Mouse (Mus musculus): ENCODE measurements around the gene Trim33. TPM values are rescaled to one million over a fixed set of nuclear protein-coding genes. Genes with fewer than 3 reads are reported as not detected.

Trim33 gene
- polyA plus RNA-seq, 1 experiment = 6.2 TPM

DNA sequence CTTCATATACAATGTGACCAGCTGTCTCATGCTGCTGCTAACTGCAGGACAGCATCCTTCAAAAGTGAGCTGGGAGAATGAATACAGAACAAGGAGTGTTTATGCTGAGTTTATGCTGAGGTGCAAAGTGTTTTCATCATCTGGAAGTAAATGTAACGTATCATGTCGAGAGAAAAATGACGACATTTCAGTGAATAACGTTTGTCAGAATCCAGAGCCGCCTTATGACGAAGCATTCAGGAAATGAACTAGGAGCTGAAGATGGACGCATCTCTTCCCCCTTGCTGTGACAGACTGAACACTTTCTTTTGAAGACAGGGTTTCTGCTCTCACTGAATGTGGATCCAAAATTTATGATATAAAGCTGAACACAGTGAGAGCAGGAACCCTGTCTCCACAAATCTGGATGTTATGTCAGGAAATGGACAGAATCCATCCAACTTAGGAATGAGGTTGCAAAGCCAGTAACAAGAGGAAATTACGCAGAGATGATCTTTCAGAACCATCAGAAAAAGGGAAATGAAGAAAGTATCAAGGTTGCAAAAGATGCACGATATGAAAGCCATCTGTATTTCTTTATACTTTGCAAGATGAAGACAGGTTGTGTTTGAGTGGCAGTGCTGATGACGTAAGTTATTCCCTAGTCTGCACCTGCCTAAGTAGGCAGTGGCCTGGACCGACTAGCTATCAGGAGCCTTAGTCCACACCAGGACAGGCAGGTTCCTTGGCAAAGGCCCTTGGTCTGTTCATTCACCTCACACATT is 85.3 kb downstream of the Trim33 start:
- Histone ChIP-seq H3K27me3 (ENCODE audit: control insufficient read depth, insufficient read depth, insufficient read length) (no peaks in the 10 kb centered on the region), H3ac (ENCODE audit: control insufficient read depth, insufficient read length, low read depth) (no peak overlapping the region), H3K36me3 (ENCODE audit: control insufficient read depth, insufficient read depth) (peaks cover 5% of the 10 kb centered on the region), H3K4me3 (ENCODE audit: insufficient read depth, poor library complexity, severe bottlenecking) (no peak overlapping the region), H3K79me3 (ENCODE audit: low read depth) (no peaks in the 10 kb centered on the region), H3K79me2 (ENCODE audit: control insufficient read depth, insufficient read depth) (no peaks in the 10 kb centered on the region)
- no peak for TF ChIP-seq USF1 (IDR thresholded peaks at IDR 0.05; ENCODE audit: low read depth)
- no peak for TF ChIP-seq MAX (IDR thresholded peaks at IDR 0.05)
- no peak for TF ChIP-seq CTCF (IDR thresholded peaks at IDR 0.05; ENCODE audit: control insufficient read depth, insufficient read depth, insufficient read length)
- TF ChIP-seq MYOD1 (IDR thresholded peaks at IDR 0.05; ENCODE audit: control insufficient read depth, insufficient read length, low read depth) = no peak
- no peak for TF ChIP-seq CEBPB (IDR thresholded peaks at IDR 0.05; ENCODE audit: low read depth)
- no peak for TF ChIP-seq FOSL1 (IDR thresholded peaks at IDR 0.05; ENCODE audit: insufficient read depth, low read length, poor library complexity, severe bottlenecking)
- TF ChIP-seq MYOG (IDR thresholded peaks at IDR 0.05; ENCODE audit: control insufficient read depth, extremely low read depth, insufficient read length) = no peak

DNA sequence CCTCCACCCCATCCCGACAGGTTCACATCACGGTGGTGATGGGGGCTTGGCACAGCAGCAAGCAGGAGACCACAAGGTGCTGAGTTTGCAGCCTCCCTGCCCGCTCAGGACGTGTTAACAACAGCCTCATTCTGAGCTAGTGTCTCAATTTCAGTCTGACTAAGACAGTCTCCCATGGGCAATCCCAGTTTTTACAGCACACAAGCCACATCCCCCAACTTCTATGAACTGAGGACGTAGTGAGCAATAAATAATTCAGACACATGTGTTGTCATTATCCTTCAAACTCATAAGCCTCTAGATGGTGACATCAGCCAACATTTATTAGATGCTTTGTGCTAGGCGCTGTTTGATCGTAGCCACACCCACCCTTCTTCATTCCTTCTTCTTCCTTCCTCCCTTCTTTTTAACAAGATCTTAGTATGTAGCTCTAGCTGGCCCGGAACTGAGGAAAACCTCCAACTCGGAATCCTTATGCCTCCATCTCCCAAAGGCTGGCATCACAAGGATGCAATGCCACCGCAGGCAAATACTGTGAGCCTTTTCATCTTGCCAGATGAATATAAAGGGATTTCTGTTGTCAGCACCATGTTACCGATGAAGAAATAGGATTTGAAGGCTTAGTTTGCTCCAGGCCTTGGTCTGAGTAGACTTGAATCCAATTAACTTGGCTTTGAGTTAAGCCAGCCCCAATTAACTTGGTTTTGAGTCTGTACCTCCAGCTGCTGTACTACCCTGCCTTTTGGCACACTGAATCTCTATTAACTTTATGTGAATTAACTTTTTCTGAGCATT is 88.3 kb downstream of the Trim33 start:
- Histone ChIP-seq H3K79me2 (ENCODE audit: control insufficient read depth, insufficient read depth) (no peaks in the 10 kb centered on the region), H3ac (ENCODE audit: control insufficient read depth, insufficient read length, low read depth) (no peak overlapping the region)
- no peak for TF ChIP-seq CTCF (IDR thresholded peaks at IDR 0.05; ENCODE audit: control insufficient read depth, insufficient read depth, insufficient read length)
- TF ChIP-seq MAX (IDR thresholded peaks at IDR 0.05) = no peak
- no peak for TF ChIP-seq MYOD1 (IDR thresholded peaks at IDR 0.05; ENCODE audit: control insufficient read depth, insufficient read length, low read depth)

DNA sequence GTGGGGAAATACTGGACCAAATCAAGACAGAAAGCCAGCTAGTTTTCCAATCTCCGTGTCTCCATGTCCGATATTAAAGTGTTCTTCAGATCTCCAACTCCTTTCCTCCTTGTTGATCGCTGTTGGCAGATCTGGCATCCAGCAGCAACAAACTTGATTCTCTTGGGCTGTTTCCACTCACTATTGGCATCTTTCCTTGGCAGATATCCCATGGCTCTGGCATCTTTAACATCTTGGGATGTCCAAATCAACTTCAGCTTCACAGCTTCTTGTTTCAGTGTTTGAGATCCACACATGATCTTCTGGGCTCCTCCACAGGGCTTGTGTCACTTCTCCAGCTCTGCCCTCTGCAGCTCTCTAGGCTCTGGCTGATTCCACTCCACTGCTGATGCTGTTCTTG is 89.6 kb downstream of the Trim33 start:
- Histone ChIP-seq H3K79me2 (ENCODE audit: control insufficient read depth, insufficient read depth) (no peaks in the 10 kb centered on the region), H3K36me3 (ENCODE audit: control insufficient read depth, insufficient read depth) (no peaks in the 10 kb centered on the region), H3ac (ENCODE audit: control insufficient read depth, insufficient read length, low read depth) (no peak overlapping the region), H3K79me3 (ENCODE audit: low read depth) (no peaks in the 10 kb centered on the region), H3K27me3 (ENCODE audit: control insufficient read depth, insufficient read depth, insufficient read length) (no peaks in the 10 kb centered on the region), H3K4me3 (ENCODE audit: insufficient read depth, poor library complexity, severe bottlenecking) (no peak overlapping the region)
- TF ChIP-seq MYOG (IDR thresholded peaks at IDR 0.05; ENCODE audit: control insufficient read depth, extremely low read depth, insufficient read length) (no peak), CEBPB (IDR thresholded peaks at IDR 0.05; ENCODE audit: low read depth) (no peak), MYOD1 (IDR thresholded peaks at IDR 0.05; ENCODE audit: control insufficient read depth, insufficient read length, low read depth) (no peak), FOSL1 (IDR thresholded peaks at IDR 0.05; ENCODE audit: insufficient read depth, low read length, poor library complexity, severe bottlenecking) (no peak), USF1 (IDR thresholded peaks at IDR 0.05; ENCODE audit: low read depth) (no peak), MAX (IDR thresholded peaks at IDR 0.05) (no peak), CTCF (IDR thresholded peaks at IDR 0.05; ENCODE audit: control insufficient read depth, insufficient read depth, insufficient read length) (no peak)

More for the DNA sequence above, 88.3 kb downstream of the Trim33 start:
- Histone ChIP-seq H3K36me3 (ENCODE audit: control insufficient read depth, insufficient read depth) (no peaks in the 10 kb centered on the region), H3K4me3 (ENCODE audit: insufficient read depth, poor library complexity, severe bottlenecking) (no peak overlapping the region), H3K27me3 (ENCODE audit: control insufficient read depth, insufficient read depth, insufficient read length) (no peaks in the 10 kb centered on the region), H3K79me3 (ENCODE audit: low read depth) (no peaks in the 10 kb centered on the region)

DNA sequence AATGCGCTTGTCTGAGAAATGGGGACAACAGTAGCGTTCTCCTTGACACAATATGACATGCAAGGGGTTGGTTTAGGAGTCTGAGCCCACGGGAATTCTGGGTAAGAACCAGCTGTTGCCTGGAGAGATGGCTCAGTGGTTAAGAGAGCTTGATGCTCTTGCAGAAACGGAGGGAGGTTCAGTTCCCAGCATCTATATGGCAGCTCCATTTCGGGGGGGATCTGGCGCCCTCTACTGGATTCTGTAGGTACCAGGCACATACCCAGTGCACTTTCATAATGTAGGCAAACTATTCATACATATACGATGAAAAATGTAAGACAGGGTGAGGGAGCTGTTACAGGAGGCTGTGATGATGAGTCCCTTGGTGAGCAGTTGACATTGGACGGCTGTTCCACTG is 94.9 kb downstream of the Trim33 start:
- TF ChIP-seq CTCF (IDR thresholded peaks at IDR 0.05; ENCODE audit: control insufficient read depth, insufficient read depth, insufficient read length) (peak; percentile 50), MAX (IDR thresholded peaks at IDR 0.05) (no peak)
- H3ac ChIP-seq (ENCODE audit: control insufficient read depth, insufficient read length, low read depth) = no peak overlapping the region
- H3K27me3 ChIP-seq (ENCODE audit: control insufficient read depth, insufficient read depth, insufficient read length) = no peaks in the 10 kb centered on the region
- H3K79me2 ChIP-seq (ENCODE audit: control insufficient read depth, insufficient read depth) = no peaks in the 10 kb centered on the region
- no peak overlapping the region for H3K4me3 ChIP-seq (ENCODE audit: insufficient read depth, poor library complexity, severe bottlenecking)
- H3K79me3 ChIP-seq (ENCODE audit: low read depth) = no peaks in the 10 kb centered on the region
- H3K36me3 ChIP-seq (ENCODE audit: control insufficient read depth, insufficient read depth) = no peaks in the 10 kb centered on the region

DNA sequence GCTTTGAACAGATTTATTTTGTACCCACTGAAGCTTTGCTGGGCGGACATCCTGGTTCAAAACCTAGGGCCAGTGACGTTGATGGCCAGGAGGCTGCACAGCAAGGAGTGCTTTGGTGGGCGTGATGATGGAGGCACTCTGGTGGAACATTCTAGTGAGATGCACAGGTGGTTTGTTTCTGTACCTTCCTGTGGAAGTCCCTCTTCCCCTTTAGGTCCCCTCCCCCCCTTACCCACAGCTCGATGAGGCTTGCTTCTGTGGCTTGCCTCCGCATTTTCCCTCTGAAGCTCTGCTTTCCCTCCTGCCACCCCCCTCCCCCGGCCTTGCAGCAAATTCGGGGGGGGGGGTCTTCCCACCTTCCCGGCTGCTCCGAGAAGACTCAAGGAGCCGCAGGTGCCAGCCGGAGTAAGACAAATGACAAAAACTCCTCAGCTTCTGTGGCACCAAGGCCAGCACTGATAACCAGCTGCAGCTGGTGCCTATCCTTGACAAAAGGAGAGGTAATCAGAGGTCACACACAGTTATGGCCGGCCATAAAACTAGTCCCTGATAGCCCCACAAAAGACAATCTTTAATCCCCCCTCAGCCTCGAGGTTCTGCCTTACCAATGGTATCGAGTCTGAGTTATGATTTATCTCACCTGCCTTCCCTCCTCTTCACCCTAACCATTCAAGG is 96.2 kb downstream of the Trim33 start:
- Histone ChIP-seq H3K79me2 (ENCODE audit: control insufficient read depth, insufficient read depth) (no peaks in the 10 kb centered on the region), H3K4me3 (ENCODE audit: insufficient read depth, poor library complexity, severe bottlenecking) (no peak overlapping the region), H3K36me3 (ENCODE audit: control insufficient read depth, insufficient read depth) (no peaks in the 10 kb centered on the region), H3K79me3 (ENCODE audit: low read depth) (no peaks in the 10 kb centered on the region), H3K27me3 (ENCODE audit: control insufficient read depth, insufficient read depth, insufficient read length) (no peaks in the 10 kb centered on the region), H3ac (ENCODE audit: control insufficient read depth, insufficient read length, low read depth) (no peak overlapping the region)
- TF ChIP-seq CTCF (IDR thresholded peaks at IDR 0.05; ENCODE audit: control insufficient read depth, insufficient read depth, insufficient read length) (no peak), USF1 (IDR thresholded peaks at IDR 0.05; ENCODE audit: low read depth) (no peak), MAX (IDR thresholded peaks at IDR 0.05) (no peak), MYOD1 (IDR thresholded peaks at IDR 0.05; ENCODE audit: control insufficient read depth, insufficient read length, low read depth) (no peak), MYOG (IDR thresholded peaks at IDR 0.05; ENCODE audit: control insufficient read depth, extremely low read depth, insufficient read length) (no peak), FOSL1 (IDR thresholded peaks at IDR 0.05; ENCODE audit: insufficient read depth, low read length, poor library complexity, severe bottlenecking) (no peak), CEBPB (IDR thresholded peaks at IDR 0.05; ENCODE audit: low read depth) (no peak)
